Mouse (Mus musculus) embryonic fibroblast, embryonic 13.5 days (primary cell): ENCODE measurements around the gene Ascc3.

Experiments used
- CTCF ChIP-seq: IDR thresholded peaks from 2 replicates; pipeline ENCODE4 v1.5.1; 2011; ENCODE audit warnings: mild to moderate bottlenecking, control low read depth, low read length, moderate library complexity, borderline replicate concordance; ENCODE audit not compliant: insufficient read depth
- POLR2A ChIP-seq: IDR thresholded peaks from 2 replicates; pipeline ENCODE4 v1.6.1; 2011; ENCODE audit warnings: low read depth, mild to moderate bottlenecking, control low read depth, low read length, moderate library complexity

GRCm38 (mm10) chr10:50650612-50651011 is 58.1 kb downstream of the Ascc3 start:
- TF ChIP-seq CTCF (no peak), POLR2A (no peak)
